Mouse (Mus musculus) liver, postnatal 0 days (tissue): ENCODE results near the gene Il15ra.

Experiments
- CTCF ChIP-seq: sonication (generic); IDR thresholded peaks from 2 replicates; pipeline ENCODE4 v1.5.1; 2016; ENCODE audit warnings: antibody characterized with exemption, low read depth
- EP300 ChIP-seq: IDR thresholded peaks from 2 replicates; pipeline ENCODE4 v1.6.1; 2016; ENCODE audit warnings: antibody characterized with exemption, low read depth, mild to moderate bottlenecking

- TF ChIP-seq EP300, result no peak
- TF ChIP-seq CTCF, result no peak
Observed at GRCm38 (mm10) chr2:11729091-11729490, 24.0 kb downstream of the Il15ra start.
